Mouse (Mus musculus) embryo, embryonic 11.5 days (tissue): ENCODE measurements at regions not wholly inside any gene's neighbourhood (a gene's known extent, or its start where the extent isn't known, plus 50 kb on each side); places are given as distances from the start of the nearest gene placed in this dataset.

Experiments
- DNase-seq: peaks from one replicate; pipeline ENCODE4 v3.0.0-alpha.2; 2012; ENCODE audit warnings: low read depth, low spot score

- no peak for DNase-seq
These were observed 795.4 kb upstream of the Car8 start for GRCm38 (mm10) chr4:9034280-9034679.

- DNase-seq = no peak
These were observed 794.3 kb upstream of the Car8 start for GRCm38 (mm10) chr4:9033106-9033642.

DNA sequence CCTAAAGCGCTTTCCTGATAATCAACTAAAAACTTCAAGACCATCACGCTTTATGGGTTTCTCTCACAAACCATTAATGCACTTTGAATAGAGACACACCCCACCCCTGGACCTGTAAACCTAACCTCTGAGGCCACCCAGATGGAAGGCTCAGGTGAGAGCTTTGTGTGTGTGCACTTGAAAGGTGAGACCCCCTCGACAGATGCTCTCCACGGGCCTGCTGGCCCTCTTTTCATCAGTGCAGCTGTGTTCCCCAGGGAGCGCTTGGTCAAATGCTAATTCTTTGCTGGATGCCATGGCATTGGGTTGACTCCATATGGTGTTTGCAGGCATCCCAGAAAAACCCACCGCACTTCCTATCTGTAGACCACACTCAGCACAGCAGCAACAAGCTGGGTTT lies 792.8 kb upstream of the Car8 start:
- DNase-seq = no peak

GRCm38 (mm10) chr4:9028946-9029345 lies 790.1 kb upstream of the Car8 start:
- no peak for DNase-seq

DNA sequence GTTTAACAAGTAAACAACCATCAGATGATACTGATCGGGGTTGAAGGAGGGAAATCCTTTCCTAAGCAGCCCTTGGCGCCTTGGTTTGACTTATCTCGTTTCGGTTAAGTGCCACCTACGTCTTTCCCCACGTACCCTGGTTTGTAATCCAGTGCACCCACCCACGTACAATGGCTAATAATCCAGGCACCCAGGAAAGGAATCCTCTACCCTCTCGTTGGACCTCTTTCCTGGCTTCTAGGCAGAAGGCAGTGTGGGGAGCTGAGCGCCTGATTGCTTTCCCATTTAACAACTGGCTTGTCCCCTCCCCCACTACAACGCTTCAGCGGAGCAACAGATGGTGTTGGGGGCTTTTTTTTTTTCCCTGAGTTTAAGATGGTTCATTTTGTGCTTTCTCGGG lies 789.6 kb upstream of the Car8 start:
- DNase-seq = no peak

GRCm38 (mm10) chr4:9027798-9028404 lies 789.1 kb upstream of the Car8 start:
- peak; percentile 78 for DNase-seq

DNA sequence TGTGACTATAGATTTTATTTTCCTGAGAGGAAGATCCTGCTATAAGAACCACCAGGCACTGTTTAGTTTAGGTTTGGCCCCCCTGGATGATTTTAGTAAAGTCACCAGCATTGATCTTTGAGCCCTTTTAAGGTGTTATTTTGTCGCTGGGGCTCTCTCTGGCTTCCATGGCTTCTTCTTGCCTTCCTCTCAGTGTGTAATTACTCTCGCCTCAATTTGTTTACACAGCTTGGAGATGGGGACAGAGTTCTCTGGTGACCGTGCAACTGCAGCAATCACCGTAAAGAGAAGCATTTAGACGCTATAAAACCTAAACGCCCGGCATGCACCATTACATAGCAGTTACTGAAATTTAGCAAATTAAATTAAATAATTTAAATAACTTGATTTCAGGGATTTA lies 788.5 kb upstream of the Car8 start:
- no peak for DNase-seq

- no peak for DNase-seq
These were observed 788.0 kb upstream of the Car8 start for GRCm38 (mm10) chr4:9026841-9027240.

DNA sequence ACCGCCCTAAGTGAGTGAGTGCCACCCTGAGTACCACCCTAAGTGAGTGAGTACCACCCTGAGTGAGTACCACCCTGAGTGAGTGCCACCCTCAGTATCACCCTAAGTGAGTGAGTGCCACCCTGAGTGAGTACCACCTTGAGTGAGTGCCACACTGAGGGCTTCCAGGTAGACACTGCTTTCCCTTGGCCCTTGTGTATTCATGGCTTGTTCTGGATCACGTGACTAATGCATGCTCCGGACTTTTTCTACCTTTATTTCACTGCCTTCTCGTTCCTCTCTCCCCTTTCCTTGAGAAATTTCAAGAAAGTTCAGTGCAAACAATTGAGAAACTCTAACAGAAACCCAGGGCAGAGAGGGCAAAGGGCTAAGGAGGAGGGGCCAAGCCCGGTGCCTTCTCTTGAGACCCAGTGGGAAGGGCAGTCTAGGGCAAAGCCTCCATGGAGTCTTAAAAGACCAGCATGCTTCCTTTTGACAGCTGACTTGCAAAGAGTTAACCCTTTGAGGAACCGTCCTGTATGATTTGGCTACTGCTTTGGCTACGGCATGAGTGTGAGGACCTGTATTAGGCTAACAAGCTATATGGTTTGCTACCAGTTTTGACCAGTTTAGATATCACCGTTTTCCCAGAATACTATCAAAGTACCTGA lies 787.1 kb upstream of the Car8 start:
- DNase-seq = no peak

DNA sequence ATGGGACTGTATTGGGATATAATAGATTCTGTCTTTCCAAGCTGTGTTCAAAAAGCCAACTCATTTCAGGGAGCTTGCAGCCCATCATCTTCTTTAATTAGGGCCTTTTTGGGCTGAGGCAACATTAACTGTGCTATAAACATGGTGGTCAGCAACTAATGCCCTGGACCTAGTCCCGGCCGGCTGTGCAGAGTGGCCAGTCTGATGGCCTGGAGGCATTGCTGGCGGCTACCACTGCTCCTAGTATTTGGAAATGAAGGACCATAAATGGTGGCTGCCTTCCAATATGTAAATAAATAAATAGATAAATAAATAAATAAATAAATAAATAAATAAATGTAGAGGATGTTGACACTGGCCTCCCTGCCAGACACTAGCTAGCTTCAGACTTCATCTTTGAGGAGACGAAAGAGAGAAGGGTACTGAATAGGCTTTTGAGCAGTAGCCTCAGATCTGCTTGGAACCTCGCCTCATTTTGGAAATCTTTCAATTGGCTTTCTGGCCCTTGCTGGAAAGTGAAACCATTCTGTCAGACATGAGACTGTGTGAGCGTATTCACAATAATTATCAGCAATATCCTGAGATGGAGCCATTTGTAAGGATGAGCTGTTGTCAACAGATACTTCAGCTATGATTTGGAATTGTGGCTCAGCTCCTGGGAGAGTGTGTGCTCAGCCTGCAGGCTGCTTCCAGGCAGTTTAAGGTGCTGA lies 785.5 kb upstream of the Car8 start:
- no peak for DNase-seq

GRCm38 (mm10) chr4:9019241-9020110 lies 780.6 kb upstream of the Car8 start:
- DNase-seq = no peak

DNA sequence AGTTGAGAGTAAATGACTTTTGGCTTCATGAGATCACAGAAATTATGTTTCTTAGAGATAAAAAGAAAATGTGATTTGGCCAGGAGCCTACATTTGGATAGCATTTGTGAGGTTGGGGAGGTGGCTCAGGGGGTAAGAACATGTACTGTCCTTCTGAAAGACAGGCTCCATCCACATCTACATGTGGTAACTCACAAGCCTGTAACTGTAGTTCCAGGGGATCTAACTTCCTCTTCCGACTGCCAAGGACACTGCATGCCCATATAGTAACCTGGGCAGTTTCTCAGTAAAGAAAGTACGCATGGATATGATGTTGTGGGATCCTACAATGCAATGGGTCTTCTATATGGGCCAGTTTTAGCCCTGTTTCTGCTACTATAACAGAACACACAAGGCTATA lies 779.4 kb upstream of the Car8 start:
- DNase-seq = no peak

- no peak for DNase-seq
These were observed 777.7 kb upstream of the Car8 start for GRCm38 (mm10) chr4:9016504-9017040.

DNA sequence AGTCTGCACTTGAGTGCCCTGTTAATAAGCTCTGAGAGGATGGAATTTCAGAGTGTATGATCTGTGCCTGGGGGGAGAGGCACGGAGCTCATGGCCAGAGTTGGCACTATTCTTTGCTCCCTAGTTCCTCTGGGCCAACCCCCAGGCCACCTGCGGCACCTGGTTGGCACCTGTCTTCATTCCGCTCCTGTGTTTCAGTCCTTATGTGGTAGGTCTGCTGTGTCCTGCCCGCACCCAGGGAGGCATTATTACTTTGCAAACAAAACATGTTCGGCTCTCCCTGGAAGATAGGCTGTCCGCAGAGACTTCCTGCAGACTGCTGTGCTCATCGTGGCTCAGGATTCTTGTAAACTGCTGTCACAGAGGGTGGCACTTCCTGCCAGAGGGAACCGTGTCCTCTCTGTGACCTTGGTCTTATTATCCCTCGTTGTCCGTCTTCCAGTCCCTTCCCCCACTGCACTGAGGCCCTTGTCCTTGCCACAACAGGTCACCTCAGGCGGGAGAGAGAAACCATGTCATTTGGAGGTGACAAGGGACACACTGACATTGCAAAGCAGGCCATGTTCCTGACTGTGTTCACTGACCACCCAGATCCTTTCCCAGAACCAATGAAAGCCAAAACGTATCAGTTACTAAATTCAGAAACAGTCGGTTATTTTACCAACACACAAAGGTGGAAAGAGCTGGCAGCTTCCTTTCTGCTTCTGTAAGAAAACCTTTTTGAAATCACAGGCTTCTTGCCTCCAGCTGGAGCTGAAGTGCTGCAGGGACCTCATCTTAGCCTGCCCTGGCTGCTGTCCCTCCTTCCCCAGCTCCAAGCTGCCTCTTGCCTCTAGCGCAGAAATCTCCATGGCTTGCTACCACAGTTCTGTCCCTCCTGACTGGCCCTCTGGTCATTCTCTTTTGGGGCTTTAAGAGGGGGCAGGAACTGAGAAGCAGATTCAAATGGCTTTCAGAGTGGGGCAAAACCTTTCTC lies 777.0 kb upstream of the Car8 start:
- no peak for DNase-seq

DNA sequence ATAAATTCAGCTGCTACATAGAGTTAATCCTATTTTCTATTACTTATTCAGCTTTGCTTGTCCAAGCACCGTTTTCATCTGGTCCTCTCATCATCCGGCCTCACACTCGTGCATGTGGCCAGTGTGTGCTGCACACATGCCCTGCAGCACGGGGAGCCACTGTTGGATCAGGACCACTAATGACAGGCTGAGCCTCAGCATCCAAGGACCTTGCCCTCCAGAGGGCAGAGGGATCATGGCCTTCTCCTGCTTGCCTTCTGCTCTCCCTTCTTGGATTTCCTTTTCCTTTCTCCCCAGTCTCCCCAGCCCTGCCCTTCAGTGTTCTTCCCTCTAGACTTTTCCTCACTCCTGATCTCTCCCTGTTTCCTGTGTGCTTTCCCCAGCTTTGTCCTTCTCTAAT lies 776.1 kb upstream of the Car8 start:
- DNase-seq = no peak

DNA sequence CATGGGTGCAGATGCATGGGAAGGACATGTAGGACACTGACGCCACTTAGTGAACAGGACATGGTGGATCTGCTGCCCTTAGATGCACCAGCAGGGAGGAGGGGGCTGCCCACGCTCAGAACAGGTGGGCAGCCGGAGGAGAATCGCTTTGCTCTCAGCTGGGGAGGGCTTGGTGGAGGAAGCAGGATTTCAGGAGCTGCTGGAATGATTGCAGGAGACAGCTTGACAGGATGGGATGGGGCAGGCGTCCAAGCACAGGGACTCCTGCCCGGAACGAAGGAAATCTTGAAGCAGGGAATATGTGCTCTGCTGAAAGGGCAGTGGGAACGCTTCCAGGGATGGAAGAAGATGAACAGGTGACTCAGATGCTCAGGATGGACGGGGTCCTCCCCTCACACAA lies 773.9 kb upstream of the Car8 start:
- no peak for DNase-seq

GRCm38 (mm10) chr4:9011952-9012351 lies 773.1 kb upstream of the Car8 start:
- no peak for DNase-seq

GRCm38 (mm10) chr4:9011129-9011518 lies 772.3 kb upstream of the Car8 start:
- no peak for DNase-seq

GRCm38 (mm10) chr4:9010381-9011128 lies 771.7 kb upstream of the Car8 start:
- DNase-seq = no peak

DNA sequence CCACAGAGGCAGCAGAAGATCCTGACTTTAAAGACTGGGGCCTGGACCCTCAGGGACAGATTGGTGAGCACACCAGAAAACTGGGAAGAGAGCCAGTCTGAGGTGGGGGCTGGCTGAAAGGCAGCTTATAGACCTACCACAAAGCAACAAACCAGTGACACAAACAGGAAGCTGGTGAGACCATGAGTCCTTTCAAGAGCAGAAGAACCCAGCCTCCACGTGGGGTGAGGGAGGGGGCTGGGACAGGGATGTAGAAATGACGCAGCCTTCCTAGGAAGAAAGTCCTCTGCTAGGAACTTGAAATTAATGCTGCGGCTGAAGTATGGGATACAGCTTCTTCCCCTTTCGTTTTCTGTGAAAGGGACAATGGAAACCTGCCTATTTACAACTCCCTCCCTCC lies 770.8 kb upstream of the Car8 start:
- no peak for DNase-seq
